ENCODE assay signal across 10 mouse cellular contexts in the genomic region with DNA sequence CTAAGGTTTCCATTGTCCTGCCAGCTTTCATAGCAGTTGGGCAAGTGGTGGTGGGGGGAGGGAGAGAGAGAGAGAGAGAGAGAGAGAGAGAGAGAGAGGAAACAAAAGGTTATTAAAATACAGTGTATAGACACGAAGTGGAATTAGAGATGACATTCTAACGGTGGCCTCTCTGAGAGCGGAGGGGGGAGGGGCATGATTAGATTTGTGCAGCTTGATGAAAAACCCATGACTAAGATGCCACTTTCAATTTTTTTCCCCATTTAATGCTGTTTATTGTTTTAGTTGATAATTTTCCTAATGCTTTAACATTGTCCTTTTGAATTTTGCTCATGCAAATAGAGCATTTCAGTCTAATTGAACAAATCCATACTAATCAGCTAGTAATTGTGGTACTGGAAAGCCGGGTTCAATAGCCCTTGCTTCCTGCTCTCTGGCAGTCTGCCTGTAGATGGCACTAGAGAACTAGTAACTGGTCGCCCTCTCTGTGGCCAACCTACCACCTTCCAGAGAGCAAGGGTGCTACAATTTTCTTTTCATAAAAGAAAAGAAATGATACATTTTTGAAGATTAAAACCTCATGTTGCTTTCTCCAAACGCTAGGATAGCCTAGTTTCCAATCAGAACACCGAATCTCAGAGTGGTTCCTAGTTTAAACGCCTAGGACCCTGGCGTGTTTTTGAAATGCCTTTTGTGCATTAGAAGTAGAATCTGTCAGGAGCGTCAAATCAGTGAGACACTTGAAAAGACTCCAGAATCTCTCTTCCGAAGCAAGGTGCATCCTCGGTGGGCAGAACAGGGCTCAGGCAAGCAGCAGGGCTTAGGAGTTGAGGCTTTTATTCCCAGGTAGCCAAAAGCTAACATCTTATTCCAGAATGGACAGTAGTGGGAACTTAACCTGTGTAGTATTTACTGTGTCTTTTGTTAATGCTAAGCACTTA. TPM values are rescaled to one million over a fixed set of nuclear protein-coding genes. Genes with fewer than 3 reads are reported as not detected.
DNase-seq lines count a peak whose midpoint lies in the region; ATAC-seq lines count a peak whose summit lies in the region.
"Had no signal": no experiment of that assay in that cellular context is flagged by ENCODE, and none has a peak within 500 bp of the region (broad histone marks: within the 10 kb centered on the region; RNA-seq: fewer than 3 reads in every experiment).

No protein-coding gene starts in this region.

- H3K4me2 ChIP-seq in heart, embryonic 11.5 days, result no peak overlapping the region
- no peak overlapping the region for H3K4me2 ChIP-seq in forebrain, embryonic 15.5 days (replicated peaks)
- H3K4me2 ChIP-seq: liver, embryonic 15.5 days had no signal

- H3K4me3 ChIP-seq in heart, embryonic 11.5 days (ENCODE audit: low read depth, low read length), result no peak overlapping the region
- no peak overlapping the region for H3K4me3 ChIP-seq in forebrain, embryonic 15.5 days
- H3K4me3 ChIP-seq: liver, embryonic 15.5 days had no signal

- WGBS in heart, embryonic 11.5 days (ENCODE audit: insufficient replicate concordance), result 28% methylated on average over 12 of the region's 12 CpGs
- 12% methylated on average over 12 of the region's 12 CpGs for WGBS in forebrain, embryonic 15.5 days

- peak; percentile 91 for DNase-seq in heart, adult 11 months
- peak; percentile 82 for DNase-seq in cerebellum, adult 11 months
- peak; percentile 74 to 79 for DNase-seq in layer of hippocampus, postnatal 10 days (ENCODE audit: low spot score in 2 of 2)
- peak; percentile 67 for DNase-seq in right cerebral cortex, postnatal 14 days

- H3K4me1 ChIP-seq in heart, embryonic 11.5 days (ENCODE audit: control insufficient read depth, insufficient read depth, low read length), result no peaks in the 10 kb centered on the region
- H3K4me1 ChIP-seq in forebrain, embryonic 15.5 days, result peaks cover 49% of the 10 kb centered on the region
- H3K4me1 ChIP-seq: liver, embryonic 15.5 days had no signal

- ATAC-seq in heart, embryonic 11.5 days (replicated peaks; ENCODE audit: insufficient number of reproducible peaks, low FRiP score, low TSS enrichment), result no peak
- peak; percentile 78 for ATAC-seq in forebrain, embryonic 15.5 days (replicated peaks)
- peak; percentile 76 to 77 for ATAC-seq in hematopoietic stem cell, adult 5-6 weeks (replicated peaks in 1 of 2; ENCODE audit: insufficient read depth in 1 of 2, low FRiP score in 2 of 2, low TSS enrichment in 1 of 2, low read depth in 1 of 2, poor library complexity in 2 of 2, severe bottlenecking in 2 of 2)
- ATAC-seq in megakaryocyte, adult 5-6 weeks (ENCODE audit: poor library complexity, severe bottlenecking), result peak; percentile 77

- H3K9ac ChIP-seq in heart, embryonic 11.5 days (ENCODE audit: low read depth, low read length), result no peak overlapping the region
- no peak overlapping the region for H3K9ac ChIP-seq in forebrain, embryonic 15.5 days (replicated peaks)
- H3K9ac ChIP-seq: liver, embryonic 15.5 days had no signal

- no peaks in the 10 kb centered on the region for H3K36me3 ChIP-seq in heart, embryonic 11.5 days (ENCODE audit: control insufficient read depth, insufficient read depth, low read length)
- peaks cover 11% of the 10 kb centered on the region for H3K36me3 ChIP-seq in forebrain, embryonic 15.5 days
- H3K36me3 ChIP-seq: liver, embryonic 15.5 days had no signal

- H3K9me3 ChIP-seq in heart, embryonic 11.5 days (replicated peaks; ENCODE audit: control insufficient read depth, low read length), result no peaks in the 10 kb centered on the region
- H3K9me3 ChIP-seq in forebrain, embryonic 15.5 days, result no peaks in the 10 kb centered on the region
- H3K9me3 ChIP-seq: liver, embryonic 15.5 days had no signal

- no peaks in the 10 kb centered on the region for H3K27me3 ChIP-seq in heart, embryonic 11.5 days (ENCODE audit: control insufficient read depth, insufficient read depth, low read length)
- H3K27me3 ChIP-seq in forebrain, embryonic 15.5 days, result no peaks in the 10 kb centered on the region
- H3K27me3 ChIP-seq: CH12.LX; liver, embryonic 15.5 days had no signal

- no peak overlapping the region for H3K27ac ChIP-seq in heart, embryonic 11.5 days (ENCODE audit: low read depth, low read length)
- H3K27ac ChIP-seq in forebrain, embryonic 15.5 days (replicated peaks), result peak overlapping the region; percentile 61
- H3K27ac ChIP-seq: liver, embryonic 15.5 days had no signal

RNA-seq across cellular contexts. Expression of a gene that starts 48.5 kb away (rescaled TPM):
- not detected in 2 replicates for polyA plus RNA-seq in heart, embryonic 11.5 days (2014; fragmentation: Nextera tagmentation; extraction: Ambion mirVana)
- not detected in 2 replicates for polyA plus RNA-seq in forebrain, embryonic 15.5 days (2015; fragmentation: Nextera tagmentation; extraction: Ambion mirVana)
- total RNA-seq in hematopoietic stem cell, adult 5-6 weeks (2017), result not detected in 2 replicates
- total RNA-seq in layer of hippocampus, postnatal 10 days (2021), result not detected
- not detected in 2 replicates for total RNA-seq in megakaryocyte, adult 5-6 weeks (2015)
- total RNA-seq in megakaryocyte, adult 5-6 weeks (2017), result not detected in 2 replicates
- total RNA-seq: CH12.LX had no signal
- polyA plus RNA-seq: liver, embryonic 15.5 days had no signal
